Mouse (Mus musculus) heart, postnatal 4 days (tissue): ENCODE data around the gene Borcs5. TPM values are rescaled to one million over a fixed set of nuclear protein-coding genes. Genes with fewer than 3 reads are reported as not detected.

Experiments used
- DNase-seq: peaks from one replicate; pipeline ENCODE4 v3.0.0; 2021
- total RNA-seq, 2 experiments: library from RNA; stranded (reverse); gene quantifications; 2 replicates each; pipeline ENCODE4 v1.2.3; 2021

The Borcs5 gene
- 10 to 100 TPM; 10.8 to 11.0 TPM for total RNA-seq

- no peak for DNase-seq
These were observed at the start of gene Borcs5 for GRCm38 (mm10) chr6:134639210-134639609. Borcs5 (plus strand) TSS chr6:134639510.

GRCm38 (mm10) chr6:134591614-134592013 lies 47.7 kb upstream of the Borcs5 start:
- no peak for DNase-seq

DNA sequence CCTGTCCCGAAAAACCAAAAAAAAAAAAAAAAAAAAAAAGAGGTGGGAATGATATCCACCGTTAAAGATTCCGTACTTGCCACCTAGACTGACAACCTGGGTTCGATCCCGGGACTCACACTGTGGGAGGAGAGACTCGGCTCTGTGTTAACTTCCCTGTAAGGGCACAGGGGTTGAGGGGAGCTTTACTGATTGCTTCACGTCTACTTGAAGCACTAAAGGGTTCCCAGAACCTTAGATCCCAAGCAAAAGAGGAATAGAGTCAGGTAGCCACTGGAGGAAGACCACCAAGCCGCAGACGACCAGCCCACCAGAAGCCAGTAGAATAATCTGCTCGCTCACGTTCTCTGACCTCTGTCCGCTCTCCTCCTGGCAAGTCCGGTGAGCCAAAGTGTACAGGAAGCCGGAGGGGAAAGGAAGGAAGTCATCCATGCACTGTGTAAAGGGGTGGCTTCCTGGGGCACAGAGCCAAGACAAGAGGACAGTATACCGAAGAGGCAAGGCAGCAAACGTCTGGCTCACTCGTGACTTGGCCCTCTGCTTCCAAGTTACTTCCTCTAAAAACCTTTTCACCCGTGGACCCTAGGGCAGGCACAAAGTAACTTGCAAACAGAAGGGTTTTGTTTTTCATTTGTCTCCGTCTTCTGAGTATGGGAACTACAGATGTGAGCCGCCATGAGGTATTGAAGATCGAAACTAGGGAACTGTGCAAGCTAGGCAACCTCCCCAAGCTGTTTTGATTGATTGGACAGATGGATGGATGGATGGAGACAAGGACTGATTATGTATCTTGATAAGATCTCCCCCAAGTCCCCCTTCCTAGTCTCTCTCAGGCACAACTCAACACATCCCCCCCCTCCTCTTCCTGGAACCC lies 44.5 kb upstream of the Borcs5 start:
- peak; percentile 65 for DNase-seq

- no peak for DNase-seq
These were observed 41.6 kb upstream of the Borcs5 start for GRCm38 (mm10) chr6:134597651-134598229.

GRCm38 (mm10) chr6:134599239-134599638 lies 40.1 kb upstream of the Borcs5 start:
- DNase-seq, result no peak

DNA sequence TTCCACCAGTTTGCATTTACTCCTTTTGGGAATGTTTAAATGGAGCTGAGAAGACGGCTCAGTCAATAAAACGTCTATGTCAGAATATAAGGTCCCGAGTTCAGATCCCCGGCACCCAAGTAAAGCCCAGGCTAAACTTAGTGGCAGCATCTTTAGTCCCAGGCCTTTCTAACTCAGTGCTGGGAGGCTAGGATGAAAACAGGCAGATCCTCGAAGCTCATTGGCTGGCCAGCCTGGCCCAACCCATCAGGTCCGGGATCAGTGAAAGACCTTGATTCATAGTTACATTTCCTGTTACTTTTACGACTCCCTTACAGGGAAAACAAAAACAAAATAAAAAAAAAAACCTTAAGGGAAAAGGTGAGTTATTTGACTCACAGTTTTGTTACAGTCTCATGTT lies 38.2 kb upstream of the Borcs5 start:
- no peak for DNase-seq

DNA sequence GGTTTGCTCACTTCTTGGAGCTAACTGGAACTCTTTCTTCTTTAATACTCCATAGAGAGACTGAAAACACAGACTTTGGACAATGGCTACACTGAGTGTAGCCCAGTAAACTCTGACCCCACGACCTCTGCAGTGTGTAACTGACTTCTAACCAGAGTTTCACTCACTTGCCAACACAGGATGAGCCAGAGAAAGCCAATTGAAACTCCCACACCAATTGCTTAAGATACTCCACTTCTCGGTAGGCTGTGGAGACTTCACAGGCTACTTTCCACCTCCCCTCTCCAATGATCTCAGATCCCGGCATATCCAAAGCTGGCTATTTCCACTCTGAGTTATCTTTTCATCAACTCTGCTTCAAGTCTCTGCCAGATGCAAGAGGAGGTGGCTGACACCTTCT lies 37.5 kb upstream of the Borcs5 start:
- DNase-seq, result no peak

DNA sequence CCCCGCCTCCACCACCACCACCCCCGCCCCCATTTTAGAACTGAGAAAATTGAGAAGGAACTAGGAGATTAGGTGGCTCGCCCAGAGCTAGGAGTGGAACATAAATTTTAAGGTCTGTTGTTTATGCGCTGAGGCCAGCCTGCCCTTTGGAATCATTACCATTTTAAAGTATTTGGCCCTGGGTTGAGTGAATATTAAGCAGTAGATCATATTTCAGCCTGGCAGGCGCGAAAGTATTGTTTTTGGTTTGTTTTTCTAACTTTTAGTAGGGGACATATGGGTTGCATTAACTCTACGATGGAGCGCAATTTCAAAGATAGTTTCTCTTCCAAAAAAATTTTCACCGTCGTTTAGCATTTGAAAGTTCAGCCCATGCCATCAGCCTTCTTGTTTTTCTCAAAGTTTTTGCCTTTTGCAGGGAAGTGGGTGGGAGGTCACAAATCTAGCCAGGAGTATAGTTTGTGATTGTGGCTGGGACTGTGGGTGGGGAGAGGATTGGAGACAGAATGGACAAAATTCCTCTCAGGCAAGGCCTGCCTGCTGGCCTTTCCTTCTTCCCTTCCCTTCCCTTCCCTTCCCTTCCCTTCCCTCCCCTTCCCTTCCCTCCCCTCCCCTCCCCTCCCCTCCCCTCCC lies 36.8 kb upstream of the Borcs5 start:
- DNase-seq, result no peak

- DNase-seq, result no peak
These were observed 34.1 kb upstream of the Borcs5 start for GRCm38 (mm10) chr6:134605196-134605595.

DNA sequence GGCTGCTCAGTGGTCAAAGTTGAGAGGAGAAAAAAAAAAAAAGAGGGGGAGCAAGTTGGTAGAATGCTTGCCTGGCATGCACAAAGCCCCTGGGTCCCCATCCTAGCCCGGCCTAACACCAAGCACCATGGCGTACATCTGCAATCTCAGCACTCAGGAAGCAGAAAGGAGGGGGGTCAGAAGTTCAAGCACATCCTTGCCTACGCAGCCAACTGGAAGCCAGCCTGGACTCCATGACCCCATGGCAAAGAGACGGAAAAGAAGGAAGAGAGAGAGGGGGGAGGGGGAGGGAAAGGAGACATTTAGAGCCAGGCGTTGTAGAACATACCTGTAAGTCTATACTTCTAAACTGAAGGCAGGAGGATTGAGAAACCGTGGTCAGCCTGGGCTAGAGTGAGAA lies 32.8 kb upstream of the Borcs5 start:
- no peak for DNase-seq

- DNase-seq, result peak; percentile 45
These were observed 32.2 kb upstream of the Borcs5 start for GRCm38 (mm10) chr6:134606949-134607746.

- DNase-seq, result no peak
These were observed 28.9 kb upstream of the Borcs5 start for GRCm38 (mm10) chr6:134610380-134610779.

DNA sequence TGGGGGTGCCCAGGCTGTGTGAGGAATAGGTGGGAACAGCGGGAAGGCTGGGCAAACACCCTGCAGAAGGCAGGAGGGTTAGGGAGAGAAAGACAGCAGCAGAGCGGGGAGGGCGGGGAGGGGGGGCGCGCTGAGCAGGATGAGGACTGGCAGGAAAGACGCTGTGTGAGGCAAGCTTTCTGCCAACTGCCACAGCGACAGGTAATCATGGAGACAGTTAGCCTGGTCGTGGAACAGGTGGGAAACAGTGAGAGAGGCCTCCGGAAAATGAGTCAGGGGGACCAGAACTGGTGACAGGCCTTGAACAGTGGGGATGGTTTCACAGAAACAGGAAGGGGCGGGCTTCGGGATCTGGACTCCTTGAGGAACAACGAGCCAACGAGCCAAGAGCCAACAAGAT lies 27.4 kb upstream of the Borcs5 start:
- DNase-seq, result no peak

GRCm38 (mm10) chr6:134614322-134614721 lies 25.0 kb upstream of the Borcs5 start:
- no peak for DNase-seq

DNA sequence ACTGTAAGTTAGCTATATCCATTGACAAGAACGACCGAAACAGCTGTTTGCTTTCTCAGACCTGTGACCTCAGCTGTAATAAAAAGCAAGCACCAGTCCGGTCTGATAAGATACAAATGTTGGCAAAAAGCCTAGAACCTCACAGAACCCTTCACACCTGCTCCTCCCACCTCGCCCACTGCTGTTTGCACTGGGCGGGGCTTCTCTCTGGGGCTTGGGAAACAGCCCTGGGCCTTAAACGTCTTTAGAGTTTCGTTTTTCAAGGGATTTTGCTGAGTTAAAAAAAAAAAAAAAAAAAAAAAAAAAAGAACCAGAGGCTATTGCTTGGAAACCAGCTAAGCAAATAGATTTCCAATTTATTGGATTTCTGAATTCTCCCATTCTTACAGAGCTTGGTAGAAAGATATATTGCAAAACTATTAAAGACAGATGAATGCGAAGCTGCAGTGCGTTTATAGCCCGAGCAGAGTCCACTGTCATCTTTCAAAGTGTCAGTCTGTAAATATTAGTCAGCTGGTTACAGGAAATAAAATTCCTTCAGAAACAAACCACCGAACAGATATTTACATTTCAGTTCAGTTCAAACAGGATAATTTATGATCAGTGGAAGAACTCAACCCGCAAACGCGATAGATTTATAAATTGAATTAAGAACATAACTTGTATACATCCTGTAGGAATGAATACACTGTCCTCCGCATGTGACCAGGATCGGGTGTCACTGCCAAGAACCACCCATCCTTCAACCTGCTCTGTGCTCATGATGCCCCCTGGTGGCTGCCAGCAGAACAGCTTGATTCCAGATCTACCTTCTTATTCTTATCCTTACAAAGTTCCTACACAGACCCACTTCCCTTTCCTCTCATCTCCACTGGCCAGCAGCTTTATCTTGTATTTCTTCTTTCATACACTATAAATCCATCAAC lies 24.3 kb upstream of the Borcs5 start:
- DNase-seq, result peak; percentile 91

GRCm38 (mm10) chr6:134617589-134617988 lies 21.7 kb upstream of the Borcs5 start:
- DNase-seq, result no peak

- no peak for DNase-seq
These were observed 19.2 kb upstream of the Borcs5 start for GRCm38 (mm10) chr6:134620129-134620528.

DNA sequence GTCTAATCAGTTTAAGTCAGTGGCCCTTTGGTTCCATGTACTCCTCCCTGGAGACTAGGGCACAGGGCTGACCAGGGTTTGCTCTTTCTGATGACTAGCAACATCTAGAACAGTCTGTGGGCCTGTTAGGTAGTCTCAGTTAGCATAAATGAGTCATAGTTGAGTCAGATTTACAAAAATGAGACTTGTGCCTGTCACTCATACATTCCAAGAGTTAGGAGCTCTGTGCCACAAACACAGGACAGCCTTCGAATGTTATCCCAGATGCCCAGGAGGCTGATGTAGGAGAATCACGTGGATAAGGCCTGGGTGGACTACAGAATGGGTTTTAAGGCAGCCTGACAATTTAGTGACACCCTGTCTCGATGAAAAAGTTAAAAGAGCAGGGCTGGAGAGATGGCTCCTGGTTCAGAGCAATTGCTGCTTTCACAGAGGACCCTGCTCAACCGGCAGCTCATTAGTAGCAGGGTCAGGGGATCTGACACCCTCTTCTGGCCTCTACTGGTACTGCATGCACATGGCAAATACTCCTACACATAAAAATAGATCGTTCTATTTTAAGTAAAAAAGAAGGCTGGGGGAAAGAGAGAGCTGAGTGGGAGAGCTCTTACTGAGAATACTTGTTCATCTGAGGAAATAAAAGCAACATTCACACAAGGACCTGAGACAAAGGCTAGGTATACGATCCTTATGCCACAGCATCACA lies 18.3 kb upstream of the Borcs5 start:
- peak; percentile 73 for DNase-seq

GRCm38 (mm10) chr6:134621552-134621949 lies 17.8 kb upstream of the Borcs5 start:
- DNase-seq, result no peak

- no peak for DNase-seq
These were observed 13.9 kb upstream of the Borcs5 start for GRCm38 (mm10) chr6:134625431-134625830.

- no peak for DNase-seq
These were observed 12.7 kb upstream of the Borcs5 start for GRCm38 (mm10) chr6:134626564-134626963.
